Mouse (Mus musculus) MEL (cell line): Measurements from ENCODE around the gene Smg5.

Source experiments
- CTCF ChIP-seq, 3 experiments: IDR thresholded peaks in 2 of 3; conservative IDR thresholded peaks in 1 of 3; 2 replicates each; pipeline ENCODE4 v1.5.1; 2011 to 2012; ENCODE audit warnings: low read length in 3 of 3, low read depth in 2 of 3, mild to moderate bottlenecking in 2 of 3, improper control_type of control experiment in 1 of 3, inconsistent platforms in 1 of 3, mixed read lengths in 1 of 3, moderate library complexity in 1 of 3; ENCODE audit not compliant: control insufficient read depth in 1 of 3, insufficient read depth in 1 of 3, poor library complexity in 1 of 3, severe bottlenecking in 1 of 3
- E2F4 ChIP-seq: IDR thresholded peaks from 2 replicates; pipeline ENCODE4 v1.6.1; 2011; ENCODE audit warnings: low read depth, low read length, improper control_type of control experiment, borderline replicate concordance
- EP300 ChIP-seq, 2 experiments: IDR thresholded peaks; 2 replicates each; pipeline ENCODE4 v1.6.1; 2011; ENCODE audit warnings: improper control_type of control experiment in 2 of 2, low read length in 2 of 2, low read depth in 1 of 2, mild to moderate bottlenecking in 1 of 2
- MAX ChIP-seq: IDR thresholded peaks from 2 replicates; pipeline ENCODE4 v1.6.1; 2011; ENCODE audit warnings: low read length, improper control_type of control experiment
- POLR2A ChIP-seq, 2 experiments: IDR thresholded peaks; 2 replicates each; pipeline ENCODE4 v1.6.1; 2011 to 2012; ENCODE audit warnings: low read length in 2 of 2, mild to moderate bottlenecking in 2 of 2, control low read depth in 1 of 2, improper control_type of control experiment in 1 of 2, low read depth in 1 of 2, moderate library complexity in 1 of 2; ENCODE audit not compliant: control insufficient read depth in 1 of 2, insufficient read depth in 1 of 2, poor library complexity in 1 of 2
- TAL1 ChIP-seq: IDR thresholded peaks from 2 replicates; pipeline ENCODE4 v1.6.1; 2012; ENCODE audit warnings: mild to moderate bottlenecking, inconsistent platforms, low read length, moderate library complexity, mixed read lengths
- TBP ChIP-seq: IDR thresholded peaks from 2 replicates; pipeline ENCODE4 v1.8.0; 2011; ENCODE audit warnings: low read depth, low read length, improper control_type of control experiment
- TCF12 ChIP-seq: IDR thresholded peaks from 2 replicates; pipeline ENCODE4 v1.6.1; 2014; ENCODE audit warnings: low read depth, mild to moderate bottlenecking, inconsistent platforms, low read length, improper control_type of control experiment, moderate library complexity
- UBTF ChIP-seq: IDR thresholded peaks from 2 replicates; pipeline ENCODE4 v1.6.1; 2012; ENCODE audit warnings: low read depth, mild to moderate bottlenecking, inconsistent platforms, low read length, improper control_type of control experiment, moderate library complexity, borderline replicate concordance; ENCODE audit not compliant: insufficient read depth
- ZMIZ1 ChIP-seq: IDR thresholded peaks from 2 replicates; pipeline ENCODE4 v1.6.1; 2012; ENCODE audit warnings: low read depth, mild to moderate bottlenecking, inconsistent platforms, low read length, improper control_type of control experiment, moderate library complexity
- ZNF384 ChIP-seq: IDR thresholded peaks from 2 replicates; pipeline ENCODE4 v1.6.1; 2012; ENCODE audit warnings: low read depth, mild to moderate bottlenecking, inconsistent platforms, low read length, improper control_type of control experiment

GRCm38 (mm10) chr3:88361612-88362313 is 25.7 kb downstream of the Smg5 start:
- TF ChIP-seq POLR2A (IDR thresholded peaks at IDR 0.05; ENCODE audit: control insufficient read depth in 1 of 2, insufficient read depth in 1 of 2, low read depth in 1 of 2, low read length in 2 of 2, poor library complexity in 1 of 2) = no peak
- no peak for TF ChIP-seq EP300 (IDR thresholded peaks at IDR 0.05; ENCODE audit: low read depth in 1 of 2, low read length in 2 of 2)
- TF ChIP-seq CTCF (IDR thresholded peaks at IDR 0.05 in 2 of 3, conservative IDR thresholded peaks at IDR 0.05 in 1 of 3; ENCODE audit: control insufficient read depth in 1 of 3, insufficient read depth in 1 of 3, low read depth in 2 of 3, low read length in 3 of 3, poor library complexity in 1 of 3, severe bottlenecking in 1 of 3) = no peak
- no peak for TF ChIP-seq TCF12
- TF ChIP-seq MAX = no peak
- no peak for TF ChIP-seq TAL1
- no peak for TF ChIP-seq ZMIZ1
- TF ChIP-seq E2F4 = no peak
- TF ChIP-seq TBP = no peak
- TF ChIP-seq UBTF = no peak
- TF ChIP-seq ZNF384 = no peak
